Mouse (Mus musculus) lung, embryonic 16.5 days (tissue): ENCODE results near the gene Smad3. TPM values are rescaled to one million over a fixed set of nuclear protein-coding genes. Genes with fewer than 3 reads are reported as not detected.

Experiments
- ATAC-seq: fragments of 200-750 bp; cut with Nextera tagmentation; 2 replicates; pipeline ENCODE4 v1.8.0; 2017; ENCODE audit warnings: low read depth, mild to moderate bottlenecking, moderate library complexity
- H3K27ac ChIP-seq: fragments of 300-500 bp; sonication (generic); 2 replicates; pipeline ENCODE4 v1.5.1; 2014; ENCODE audit warnings: mild to moderate bottlenecking, control low read depth, low read length
- H3K27me3 ChIP-seq: fragments of 300-500 bp; sonication (generic); 2 replicates; pipeline ENCODE4 v1.6.1; 2014; ENCODE audit warnings: low read depth, low read length, mixed read lengths; ENCODE audit not compliant: control insufficient read depth, insufficient read depth
- H3K36me3 ChIP-seq: fragments of 300-500 bp; sonication (generic); 2 replicates; pipeline ENCODE4 v1.6.1; 2014; ENCODE audit warnings: low read length; ENCODE audit not compliant: control insufficient read depth, insufficient read depth
- H3K4me1 ChIP-seq: fragments of 300-500 bp; sonication (generic); replicated peaks from 2 replicates; pipeline ENCODE4 v1.6.1; 2014; ENCODE audit warnings: low read length, mixed read lengths; ENCODE audit not compliant: control insufficient read depth, insufficient read depth
- H3K4me2 ChIP-seq: fragments of 300-500 bp; sonication (generic); 2 replicates; pipeline ENCODE4 v1.6.1; 2014; ENCODE audit warnings: low read depth, low read length, control low read depth
- H3K4me3 ChIP-seq: fragments of 300-500 bp; sonication (generic); 2 replicates; pipeline ENCODE4 v1.5.1; 2014; ENCODE audit warnings: mild to moderate bottlenecking, low read length, control low read depth
- H3K9ac ChIP-seq: fragments of 300-500 bp; sonication (generic); 2 replicates; pipeline ENCODE4 v1.6.1; 2014; ENCODE audit warnings: low read length, control low read depth
- H3K9me3 ChIP-seq: fragments of 300-500 bp; sonication (generic); 2 replicates; pipeline ENCODE4 v1.6.1; 2016; ENCODE audit warnings: low read length; ENCODE audit not compliant: control insufficient read depth
- WGBS: fragments of 180-500 bp; shearing (Covaris S2); extraction: QIAGEN DNeasy Blood & Tissue Kit; methylation state at CpG from one replicate; pipeline ENCODE4 v1.1.7; 2014; 5-methylcytosine and 5-hydroxymethylcytosine counted together
- polyA plus RNA-seq: library from polyadenylated mRNA; unstranded; fragments of >200 nt; fragmentation: Nextera tagmentation; extraction: Ambion mirVana; gene quantifications from 2 replicates; pipeline ENCODE4 v1.2.1, GENCODE M21; 2015

Smad3 gene
- polyA plus RNA-seq, 1 experiment from 2014 or later = 18.0 TPM

- ATAC-seq = no peak
- Histone ChIP-seq H3K9ac (no peak overlapping the region), H3K36me3 (no peaks in the 10 kb centered on the region; the same call in 1 of the 2 replicates), H3K4me2 (no peak overlapping the region), H3K4me1 (peaks cover 69% of the 10 kb centered on the region), H3K27ac (0 out of 2 replicates have a peak overlapping the region, but pooled peaks have one; percentile 19), H3K27me3 (no peaks in the 10 kb centered on the region), H3K4me3 (no peak overlapping the region), H3K9me3 (no peaks in the 10 kb centered on the region)
- 57% methylated on average over 16 of the region's 16 CpGs for WGBS
Observed at GRCm38 (mm10) chr9:63719770-63720440, 37.9 kb downstream of the Smad3 start.

GRCm38 (mm10) chr9:63718735-63719358 is 38.9 kb downstream of the Smad3 start:
- Histone ChIP-seq H3K9me3 (no peaks in the 10 kb centered on the region), H3K36me3 (no peaks in the 10 kb centered on the region; the same call in 1 of the 2 replicates), H3K27me3 (no peaks in the 10 kb centered on the region), H3K27ac (no peak overlapping the region), H3K4me3 (no peak overlapping the region), H3K4me1 (peaks cover 69% of the 10 kb centered on the region), H3K4me2 (no peak overlapping the region), H3K9ac (no peak overlapping the region)
- ATAC-seq = no peak
- 72% methylated on average over 9 of the region's 9 CpGs for WGBS

- Histone ChIP-seq H3K4me1 (peaks cover 71% of the 10 kb centered on the region), H3K9me3 (no peaks in the 10 kb centered on the region), H3K36me3 (no peaks in the 10 kb centered on the region; the same call in 1 of the 2 replicates), H3K27me3 (no peaks in the 10 kb centered on the region), H3K4me3 (no peak overlapping the region), H3K27ac (0 out of 2 replicates have a peak overlapping the region, but pooled peaks have one; percentile 20), H3K9ac (no peak overlapping the region), H3K4me2 (no peak overlapping the region)
- no peak for ATAC-seq
- 76% methylated on average over 4 of the region's 4 CpGs for WGBS
Observed at GRCm38 (mm10) chr9:63718170-63718569, 39.6 kb downstream of the Smad3 start.

GRCm38 (mm10) chr9:63717474-63718005 is 40.3 kb downstream of the Smad3 start:
- ATAC-seq = peak; percentile 20
- peaks cover 69% of the 10 kb centered on the region for H3K4me1 ChIP-seq

GRCm38 (mm10) chr9:63716150-63717138 is 41.4 kb downstream of the Smad3 start:
- Histone ChIP-seq H3K4me1 (peaks cover 66% of the 10 kb centered on the region), H3K27me3 (no peaks in the 10 kb centered on the region), H3K4me2 (peak overlapping the region; percentile 39), H3K9me3 (no peaks in the 10 kb centered on the region), H3K9ac (no peak overlapping the region), H3K4me3 (no peak overlapping the region), H3K27ac (peak overlapping the region; percentile 41), H3K36me3 (no peaks in the 10 kb centered on the region; the same call in 1 of the 2 replicates)
- WGBS = 12% methylated on average over 18 of the region's 18 CpGs
- ATAC-seq = peak; percentile 81

More at GRCm38 (mm10) chr9:63717474-63718005, 40.3 kb downstream of the Smad3 start:
- Histone ChIP-seq H3K4me2 (no peak overlapping the region), H3K27me3 (no peaks in the 10 kb centered on the region), H3K9ac (no peak overlapping the region), H3K9me3 (no peaks in the 10 kb centered on the region), H3K4me3 (no peak overlapping the region), H3K36me3 (no peaks in the 10 kb centered on the region; the same call in 1 of the 2 replicates), H3K27ac (peak overlapping the region; percentile 41)
- WGBS = 38% methylated on average over 3 of the region's 3 CpGs

GRCm38 (mm10) chr9:63714572-63714971 is 43.2 kb downstream of the Smad3 start:
- 68% methylated on average over 6 of the region's 6 CpGs for WGBS
- H3K4me3 ChIP-seq = no peak overlapping the region
- no peak for ATAC-seq
- H3K27me3 ChIP-seq = no peaks in the 10 kb centered on the region
- peaks cover 4% of the 10 kb centered on the region for H3K36me3 ChIP-seq
- H3K9ac ChIP-seq = no peak overlapping the region
- no peak overlapping the region for H3K4me2 ChIP-seq
- H3K9me3 ChIP-seq = peaks cover 2% of the 10 kb centered on the region; the same call in 1 of the 2 replicates
- H3K27ac ChIP-seq = no peak overlapping the region
- H3K4me1 ChIP-seq = peaks cover 52% of the 10 kb centered on the region

- peaks cover 7% of the 10 kb centered on the region; the same call in 1 of the 2 replicates for H3K36me3 ChIP-seq
- H3K4me2 ChIP-seq = no peak overlapping the region
- peaks cover 45% of the 10 kb centered on the region for H3K4me1 ChIP-seq
- H3K27ac ChIP-seq = peak overlapping the region; percentile 1; the same call in 1 of the 2 replicates
- no peak for ATAC-seq
- no peak overlapping the region for H3K9ac ChIP-seq
- no peak overlapping the region for H3K4me3 ChIP-seq
- peaks cover 6% of the 10 kb centered on the region; the same call in 1 of the 2 replicates for H3K9me3 ChIP-seq
- H3K27me3 ChIP-seq = no peaks in the 10 kb centered on the region
- WGBS = 53% methylated on average over 6 of the region's 6 CpGs
Observed at GRCm38 (mm10) chr9:63712838-63713237, 45.0 kb downstream of the Smad3 start.

GRCm38 (mm10) chr9:63711580-63712230 is 46.1 kb downstream of the Smad3 start:
- no peaks in the 10 kb centered on the region for H3K27me3 ChIP-seq
- H3K27ac ChIP-seq = no peak overlapping the region
- peaks cover 43% of the 10 kb centered on the region for H3K4me1 ChIP-seq
- H3K36me3 ChIP-seq = peaks cover 7% of the 10 kb centered on the region; the same call in 1 of the 2 replicates
- WGBS = 64% methylated on average over 13 of the region's 13 CpGs
- H3K4me3 ChIP-seq = no peak overlapping the region
- no peak overlapping the region for H3K9ac ChIP-seq
- H3K4me2 ChIP-seq = no peak overlapping the region
- peaks cover 6% of the 10 kb centered on the region; the same call in 1 of the 2 replicates for H3K9me3 ChIP-seq
- ATAC-seq = peak; percentile 56
